Mouse (Mus musculus) heart, postnatal 0 days (tissue): ENCODE data around the gene Ccdc74a.

Source experiments
- CTCF ChIP-seq: IDR thresholded peaks from 2 replicates; pipeline ENCODE4 v1.5.1; 2016; ENCODE audit warnings: antibody characterized with exemption, control low read depth, low read depth
- EP300 ChIP-seq: IDR thresholded peaks from 2 replicates; pipeline ENCODE4 v1.6.1; 2016; ENCODE audit warnings: antibody characterized with exemption, low read depth

DNA sequence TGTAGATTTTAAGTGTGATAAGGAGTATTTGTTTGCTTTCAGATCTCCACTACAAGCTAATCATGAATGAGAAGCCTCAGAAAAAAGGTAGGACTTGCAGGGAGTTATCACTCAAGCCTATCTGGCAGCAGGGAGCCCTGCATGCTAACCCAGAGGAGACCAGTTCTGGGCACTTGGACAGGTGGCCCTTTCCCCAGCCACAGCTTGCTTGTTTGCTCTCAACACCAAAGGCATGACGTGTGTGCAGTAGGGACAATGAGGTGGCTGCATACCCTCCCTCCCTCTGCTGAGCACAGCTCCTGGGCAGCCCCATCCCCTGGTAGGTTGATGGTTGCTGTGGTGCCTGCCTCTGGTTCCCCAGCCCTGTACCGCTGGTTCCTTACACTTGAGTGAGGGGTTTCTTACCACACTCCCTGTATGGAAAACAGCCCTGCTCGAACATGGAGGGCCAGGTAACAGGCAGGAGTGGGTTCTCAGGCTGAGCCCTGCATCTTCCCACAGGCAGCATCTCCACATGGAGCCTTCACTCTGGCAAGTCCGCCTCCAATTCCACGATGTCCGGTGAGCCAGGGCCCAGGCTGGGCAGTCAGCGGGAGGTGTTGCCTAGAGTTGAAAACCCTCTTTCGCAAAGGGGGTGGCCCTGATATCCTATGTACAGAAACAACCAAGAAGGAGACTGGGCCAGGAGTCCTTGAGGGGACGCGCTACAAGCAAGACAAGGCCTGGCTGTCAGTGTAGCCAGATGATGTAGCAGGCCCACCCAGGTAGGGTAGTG is 1.5 kb downstream of the Ccdc74a start:
- no peak for TF ChIP-seq CTCF
- TF ChIP-seq EP300: no peak
